Mouse (Mus musculus) CH12.LX (cell line): ENCODE measurements around the gene Pde11a. TPM values are rescaled to one million over a fixed set of nuclear protein-coding genes. Genes with fewer than 3 reads are reported as not detected.

Experiments used
- DNase-seq: peaks from one replicate; pipeline ENCODE4 v3.0.0-alpha.2; 2013; ENCODE audit errors: extremely low read depth
- H3K27ac ChIP-seq: 2 replicates; pipeline ENCODE4 v1.5.1; 2012; ENCODE audit warnings: low read depth, mild to moderate bottlenecking, control low read depth, moderate library complexity; ENCODE audit not compliant: insufficient read depth
- H3K27me3 ChIP-seq: replicated peaks from 2 replicates; pipeline ENCODE3; 2012; ENCODE audit warnings: inconsistent platforms
- H3K36me3 ChIP-seq, 2 experiments: replicated peaks in 1 of 2; 2 replicates each; pipeline versions ENCODE3 to v1.6.1; 2012; ENCODE audit warnings: inconsistent platforms in 1 of 2, low read length in 1 of 2, mild to moderate bottlenecking in 1 of 2, mixed read lengths in 1 of 2, moderate library complexity in 1 of 2; ENCODE audit not compliant: control insufficient read depth in 1 of 2, insufficient read depth in 1 of 2
- H3K4me1 ChIP-seq, 2 experiments: 2 replicates each; pipeline ENCODE4 v1.6.1; 2012; ENCODE audit warnings: inconsistent platforms in 1 of 2, moderate library complexity in 1 of 2; ENCODE audit not compliant: insufficient read depth in 2 of 2, control insufficient read depth in 1 of 2
- H3K4me2 ChIP-seq: 2 replicates; pipeline ENCODE4 v1.6.1; 2012; ENCODE audit warnings: low read depth, mild to moderate bottlenecking, control low read depth; ENCODE audit not compliant: poor library complexity, insufficient read depth, severe bottlenecking
- H3K4me3 ChIP-seq, 3 experiments: fragments of 150-350 bp in 1 of 3; sonication (generic) in 1 of 3; replicated peaks in 1 of 3; 2 replicates each; pipeline versions ENCODE3 to v1.5.1; 2011 to 2012; ENCODE audit warnings: low read depth in 2 of 3, low read length in 2 of 3, mild to moderate bottlenecking in 2 of 3, moderate library complexity in 2 of 3, control low read depth in 1 of 3, improper control_type of control experiment in 1 of 3, inconsistent platforms in 1 of 3, mixed read lengths in 1 of 3; ENCODE audit not compliant: poor library complexity in 1 of 3
- H3K79me2 ChIP-seq: replicated peaks from 2 replicates; pipeline ENCODE4 v1.6.1; 2012; ENCODE audit warnings: mild to moderate bottlenecking, moderate library complexity; ENCODE audit not compliant: control insufficient read depth, poor library complexity, insufficient read depth, severe bottlenecking; ENCODE audit errors: extremely low read depth
- H3K9ac ChIP-seq: 2 replicates; pipeline ENCODE4 v1.6.1; 2012; ENCODE audit warnings: low read depth, mild to moderate bottlenecking, control low read depth, moderate library complexity; ENCODE audit not compliant: insufficient read depth
- H3K9me3 ChIP-seq: replicated peaks from 2 replicates; pipeline ENCODE3; 2012; ENCODE audit warnings: low read length, inconsistent platforms, mixed read lengths
- BHLHE40 ChIP-seq: IDR thresholded peaks from 2 replicates; pipeline ENCODE4 v1.6.1; 2011; ENCODE audit warnings: mild to moderate bottlenecking, low read depth, low read length, improper control_type of control experiment
- CHD1 ChIP-seq: IDR thresholded peaks from 2 replicates; pipeline ENCODE4 v1.6.1; 2012; ENCODE audit warnings: low read depth, low read length, improper control_type of control experiment, inconsistent platforms
- CHD2 ChIP-seq: IDR thresholded peaks from 2 replicates; pipeline ENCODE4 v1.6.1; 2011; ENCODE audit warnings: low read length, improper control_type of control experiment
- CTCF ChIP-seq, 2 experiments: IDR thresholded peaks in 1 of 2; conservative IDR thresholded peaks in 1 of 2; 2 replicates each; pipeline ENCODE4 v1.5.1; 2011 to 2012; ENCODE audit warnings: low read depth in 2 of 2, low read length in 2 of 2, improper control_type of control experiment in 1 of 2, inconsistent platforms in 1 of 2, mild to moderate bottlenecking in 1 of 2, moderate library complexity in 1 of 2
- ETS1 ChIP-seq: conservative IDR thresholded peaks from 2 replicates; pipeline ENCODE4 v1.6.1; 2012; ENCODE audit warnings: low read depth, mild to moderate bottlenecking, inconsistent platforms, low read length, improper control_type of control experiment, moderate library complexity
- GABPA ChIP-seq: IDR thresholded peaks from 2 replicates; pipeline ENCODE4 v1.6.1; 2012; ENCODE audit warnings: low read depth, low read length, improper control_type of control experiment, inconsistent platforms; ENCODE audit not compliant: insufficient replicate concordance
- HCFC1 ChIP-seq: IDR thresholded peaks from 2 replicates; pipeline ENCODE4 v1.6.1; 2012; ENCODE audit warnings: low read depth, mild to moderate bottlenecking, inconsistent platforms, low read length, improper control_type of control experiment
- IRF4 ChIP-seq: IDR thresholded peaks from 2 replicates; pipeline ENCODE4 v1.6.1; 2014; ENCODE audit warnings: low read depth, mild to moderate bottlenecking, inconsistent platforms, low read length, improper control_type of control experiment
- JUN ChIP-seq: IDR thresholded peaks from 2 replicates; pipeline ENCODE4 v1.6.1; 2011; ENCODE audit warnings: low read depth, mild to moderate bottlenecking, low read length, improper control_type of control experiment, moderate library complexity; ENCODE audit not compliant: insufficient read depth
- MAX ChIP-seq: IDR thresholded peaks from 2 replicates; pipeline ENCODE4 v1.6.1; 2011; ENCODE audit warnings: low read length, improper control_type of control experiment
- MAZ ChIP-seq: IDR thresholded peaks from 2 replicates; pipeline ENCODE4 v1.6.1; 2012; ENCODE audit warnings: low read depth, mild to moderate bottlenecking, inconsistent platforms, low read length, improper control_type of control experiment, moderate library complexity
- MEF2A ChIP-seq: IDR thresholded peaks from 2 replicates; pipeline ENCODE4 v1.6.1; 2014; ENCODE audit warnings: low read depth, mild to moderate bottlenecking, inconsistent platforms, low read length, improper control_type of control experiment, borderline replicate concordance
- NRF1 ChIP-seq: IDR thresholded peaks from 2 replicates; pipeline ENCODE4 v1.6.1; 2014; ENCODE audit warnings: low read depth, mild to moderate bottlenecking, inconsistent platforms, low read length, improper control_type of control experiment, moderate library complexity
- PAX5 ChIP-seq: IDR thresholded peaks from 2 replicates; pipeline ENCODE4 v1.6.1; 2012; ENCODE audit warnings: low read length, inconsistent platforms, mixed read lengths
- POLR2A ChIP-seq: IDR thresholded peaks from 2 replicates; pipeline ENCODE4 v1.6.1; 2011; ENCODE audit warnings: low read depth, mild to moderate bottlenecking, improper control_type of control experiment, low read length
- RAD21 ChIP-seq: IDR thresholded peaks from 2 replicates; pipeline ENCODE4 v1.6.1; 2011; ENCODE audit warnings: low read depth, mild to moderate bottlenecking, low read length, improper control_type of control experiment, moderate library complexity
- SIN3A ChIP-seq: IDR thresholded peaks from 2 replicates; pipeline ENCODE4 v1.6.1; 2012; ENCODE audit warnings: low read length, improper control_type of control experiment, inconsistent platforms
- TCF12 ChIP-seq: IDR thresholded peaks from 2 replicates; pipeline ENCODE4 v1.6.1; 2014; ENCODE audit warnings: low read depth, mild to moderate bottlenecking, inconsistent platforms, low read length, improper control_type of control experiment
- UBTF ChIP-seq: IDR thresholded peaks from 2 replicates; pipeline ENCODE4 v1.6.1; 2012; ENCODE audit warnings: low read depth, mild to moderate bottlenecking, inconsistent platforms, low read length, improper control_type of control experiment, moderate library complexity
- ZC3H11A ChIP-seq: IDR thresholded peaks from 2 replicates; pipeline ENCODE4 v1.6.1; 2012; ENCODE audit warnings: low read depth, mild to moderate bottlenecking, inconsistent platforms, low read length, improper control_type of control experiment
- ZMIZ1 ChIP-seq: IDR thresholded peaks from 2 replicates; pipeline ENCODE4 v1.6.1; 2012; ENCODE audit warnings: low read depth, mild to moderate bottlenecking, inconsistent platforms, low read length, improper control_type of control experiment
- dilution Hi-C: fragments of 300-500 bp; cut with MboI; formaldehyde crosslinking; loops from 2 replicates; pipeline ENCODE4 v1.14.3; 2020; ENCODE audit warnings: low sequenced_read_pairs; ENCODE audit not compliant: extremely low pct_unique_long_range_greater_than_20kb, extremely low pct_ligation_motif_present
- in situ Hi-C: fragments of 300-500 bp; cut with MboI; formaldehyde crosslinking; loops from 3 replicates; pipeline ENCODE4 v1.14.3; 2019; ENCODE audit warnings: low sequenced_read_pairs, low pct_ligation_motif_present, low pct_unique_long_range_greater_than_20kb, mixed read lengths
- polyA plus RNA-seq: library from polyadenylated mRNA; unstranded; fragments of >175 nt; gene quantifications from 2 replicates; pipeline ENCODE4 v1.2.1, GENCODE M21; 2012; ENCODE audit warnings: low read depth; ENCODE audit not compliant: insufficient read length
- total RNA-seq, 2 experiments: library from RNA; depleted of rRNA; stranded (reverse); fragments of 300-350 nt in 1 of 2; fragments of >200 nt in 1 of 2; gene quantifications; 2 replicates each; pipeline ENCODE4 v1.2.3; 2012 to 2014

Pde11a gene
- total and polyA plus RNA-seq, 3 experiments, result 0.14 to 0.38 (median 0.21) TPM

DNA sequence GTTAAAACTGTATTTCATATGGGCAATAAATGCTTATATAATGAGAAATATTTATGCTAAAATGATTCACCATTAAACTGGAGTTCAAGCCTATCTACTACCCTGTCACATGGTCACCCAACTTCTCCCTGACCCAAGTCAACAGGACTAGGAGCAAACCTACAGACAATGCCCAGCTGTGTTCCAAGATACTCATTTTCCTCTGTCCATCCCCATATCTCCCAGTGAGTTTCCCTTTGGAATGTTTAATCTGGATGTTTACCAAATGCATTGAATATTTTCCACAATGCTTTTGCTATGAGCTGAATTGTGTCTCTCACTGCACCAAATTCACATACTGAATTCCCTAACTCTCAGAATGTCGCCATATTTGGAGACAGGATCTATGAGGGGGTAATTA, 221.4 kb downstream of the Pde11a start:
- in situ Hi-C loops, result no loop called here
- peaks cover 0 to 5% of the 10 kb centered on the region in 2 experiments; a peak in 2 of 4 replicates for H3K4me1 ChIP-seq
- H3K4me2 ChIP-seq, result no peak overlapping the region
- no peak overlapping the region for H3K27ac ChIP-seq
- no peak overlapping the region for H3K4me3 ChIP-seq
- no peaks in the 10 kb centered on the region for H3K79me2 ChIP-seq
- TF ChIP-seq ZMIZ1, result no peak
- TF ChIP-seq HCFC1, result no peak
- TF ChIP-seq MAZ, result no peak
- TF ChIP-seq GABPA, result no peak
- no peak for TF ChIP-seq JUN
- no peak for TF ChIP-seq CHD2
- no peak for TF ChIP-seq NRF1
- no peak for TF ChIP-seq IRF4
- no peak for TF ChIP-seq MEF2A
- no peak for TF ChIP-seq UBTF
- no peak for TF ChIP-seq BHLHE40
- TF ChIP-seq ETS1, result no peak
- TF ChIP-seq TCF12, result no peak
- no peak for TF ChIP-seq MAX
- no peak for TF ChIP-seq POLR2A
- TF ChIP-seq CHD1, result no peak
- no peak for TF ChIP-seq PAX5
- TF ChIP-seq SIN3A, result no peak
- no peak for TF ChIP-seq ZC3H11A
- TF ChIP-seq, all 38 proteins: peak for 0
- H3K9me3 ChIP-seq, result no peaks in the 10 kb centered on the region
- DNase-seq, result no peak
- no peak overlapping the region for H3K9ac ChIP-seq
- H3K36me3 ChIP-seq, result no peaks in the 10 kb centered on the region
- no peaks in the 10 kb centered on the region for H3K27me3 ChIP-seq
- dilution Hi-C loops, result no loop called here

DNA sequence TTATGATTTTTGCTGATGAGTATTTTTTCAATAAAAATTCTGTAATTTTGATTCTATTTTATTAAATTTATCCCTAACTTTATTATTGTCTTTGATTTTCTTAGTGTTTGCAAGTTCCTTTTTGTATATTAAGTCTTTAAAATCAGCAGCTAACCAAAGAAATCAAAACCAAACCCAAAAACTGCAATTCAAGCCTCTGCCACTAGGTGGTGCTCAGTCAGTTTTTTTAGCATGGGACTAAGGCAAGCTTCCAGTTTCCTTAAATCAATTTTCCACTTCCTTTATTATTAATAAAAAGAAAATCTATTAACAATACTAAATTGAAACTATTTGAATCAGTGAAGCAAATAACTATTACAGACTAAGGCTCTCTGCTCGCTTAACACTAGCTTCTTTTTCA, 222.9 kb downstream of the Pde11a start:
- H3K4me3 ChIP-seq, result no peak overlapping the region
- no peaks in the 10 kb centered on the region for H3K36me3 ChIP-seq

More for the DNA sequence above, 222.9 kb downstream of the Pde11a start:
- DNase-seq, result peak; percentile 64
- Histone ChIP-seq H3K4me1 (peaks cover 0 to 5% of the 10 kb centered on the region in 2 experiments; a peak in 2 of 4 replicates), H3K9ac (no peak overlapping the region), H3K9me3 (no peaks in the 10 kb centered on the region), H3K27ac (no peak overlapping the region)
- in situ Hi-C loops, result no loop called here
- TF ChIP-seq MAX (no peak), CTCF (conservative IDR thresholded peaks at IDR 0.05 in 1 of 2, IDR thresholded peaks at IDR 0.05 in 1 of 2; ENCODE audit: low read depth in 2 of 2, low read length in 2 of 2) (peak; percentile 72 to 74), RAD21 (peak; percentile 49)
- TF ChIP-seq, all 38 proteins: peak for 2
- Histone ChIP-seq H3K4me2 (no peak overlapping the region), H3K27me3 (no peaks in the 10 kb centered on the region), H3K79me2 (no peaks in the 10 kb centered on the region)
- dilution Hi-C loops, result no loop called here
